Mouse (Mus musculus): ENCODE data around the gene Wnt5b. TPM values are rescaled to one million over a fixed set of nuclear protein-coding genes. Genes with fewer than 3 reads are reported as not detected.

Wnt5b gene
- polyA plus RNA-seq, 2 experiments, result 0.26 to 0.50 TPM

DNA sequence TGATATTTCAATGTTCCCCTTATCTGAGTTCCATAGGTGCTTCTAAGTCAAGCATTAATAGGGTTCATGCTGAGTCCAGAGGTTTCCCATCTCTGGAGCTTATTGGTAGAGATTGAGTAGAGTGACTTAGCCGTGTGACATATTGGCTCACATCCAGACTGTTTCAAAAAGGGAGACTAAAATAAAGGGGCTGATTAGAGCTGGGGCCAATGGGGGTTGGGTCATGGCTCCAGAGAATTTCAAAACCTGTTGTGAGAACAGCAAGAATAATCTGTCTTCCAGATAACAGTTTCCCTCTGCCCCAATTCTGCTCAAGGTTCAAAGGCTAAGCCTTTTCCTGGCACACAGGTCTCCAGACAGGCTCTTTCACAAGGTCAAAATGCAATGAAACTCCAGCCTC lies 134.4 kb downstream of the Wnt5b start:
- H3K27ac ChIP-seq, result no peak overlapping the region
- H3K9ac ChIP-seq (replicated peaks), result no peak overlapping the region
- H3K4me1 ChIP-seq (replicated peaks; ENCODE audit: control insufficient read depth in 2 of 2, insufficient read depth in 2 of 2, low read length in 1 of 2), result no peaks in the 10 kb centered on the region; a peak in 1 of 4 replicates
- no peak for TF ChIP-seq EP300 (IDR thresholded peaks at IDR 0.05; ENCODE audit: low read depth)
- no peak for TF ChIP-seq CTCF (IDR thresholded peaks at IDR 0.05; ENCODE audit: low read depth)
- no peaks in the 10 kb centered on the region for H3K27me3 ChIP-seq (ENCODE audit: control insufficient read depth, insufficient read depth, low read length)
- 31% methylated on average over 1 of the region's 1 CpGs for WGBS (ENCODE audit: insufficient replicate concordance)
- H3K9me3 ChIP-seq (ENCODE audit: control insufficient read depth, low read length), result no peaks in the 10 kb centered on the region
- no peak overlapping the region for H3K4me3 ChIP-seq (ENCODE audit: insufficient read depth in 1 of 2, low read depth in 2 of 2, low read length in 2 of 2)
- H3K4me2 ChIP-seq (ENCODE audit: low read depth), result no peak overlapping the region
- H3K36me3 ChIP-seq (replicated peaks; ENCODE audit: control insufficient read depth, insufficient read depth, low read depth), result no peaks in the 10 kb centered on the region
- peak; percentile 51; the same call in 1 of the 2 replicates for ATAC-seq (ENCODE audit: insufficient read depth)
- no peak for DNase-seq (ENCODE audit: low read depth in 3 of 3, low spot score in 3 of 3)

DNA sequence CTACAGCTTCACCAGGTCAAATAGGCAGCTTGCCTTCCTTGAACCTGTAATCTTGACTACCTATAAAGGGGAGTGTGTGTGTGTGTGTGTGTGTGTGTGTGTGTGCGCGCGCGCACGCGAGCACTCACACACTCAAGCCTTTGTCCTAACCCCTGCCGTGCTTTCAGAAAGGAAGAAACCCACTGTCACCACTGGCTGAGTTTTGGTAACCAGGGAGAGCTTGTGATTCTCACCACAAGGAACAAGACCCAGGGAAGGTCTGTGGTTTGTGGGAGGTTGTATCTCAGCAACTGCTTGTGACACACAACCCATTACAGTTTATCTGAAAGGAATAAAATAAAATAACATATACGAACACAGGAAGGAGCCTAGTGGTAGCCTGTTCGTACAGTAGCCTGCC lies 135.6 kb downstream of the Wnt5b start:
- TF ChIP-seq EP300 (IDR thresholded peaks at IDR 0.05; ENCODE audit: low read depth) (no peak), CTCF (IDR thresholded peaks at IDR 0.05; ENCODE audit: low read depth) (no peak)
- Histone ChIP-seq H3K4me1 (replicated peaks; ENCODE audit: control insufficient read depth in 2 of 2, insufficient read depth in 2 of 2, low read length in 1 of 2) (peaks cover 0 to under 1% of the 10 kb centered on the region in 2 experiments; a peak in 1 of 4 replicates), H3K4me2 (ENCODE audit: low read depth) (no peak overlapping the region), H3K9me3 (ENCODE audit: control insufficient read depth, low read length) (no peaks in the 10 kb centered on the region), H3K27me3 (ENCODE audit: control insufficient read depth, insufficient read depth, low read length) (no peaks in the 10 kb centered on the region), H3K9ac (replicated peaks) (no peak overlapping the region), H3K36me3 (replicated peaks; ENCODE audit: control insufficient read depth, insufficient read depth, low read depth) (no peaks in the 10 kb centered on the region), H3K4me3 (ENCODE audit: insufficient read depth in 1 of 2, low read depth in 2 of 2, low read length in 2 of 2) (no peak overlapping the region), H3K27ac (no peak overlapping the region)
- 42% methylated on average over 9 of the region's 9 CpGs for WGBS (ENCODE audit: insufficient replicate concordance)
- DNase-seq (ENCODE audit: low read depth in 3 of 3, low spot score in 3 of 3), result no peak
- no peak for ATAC-seq (ENCODE audit: insufficient read depth)

DNA sequence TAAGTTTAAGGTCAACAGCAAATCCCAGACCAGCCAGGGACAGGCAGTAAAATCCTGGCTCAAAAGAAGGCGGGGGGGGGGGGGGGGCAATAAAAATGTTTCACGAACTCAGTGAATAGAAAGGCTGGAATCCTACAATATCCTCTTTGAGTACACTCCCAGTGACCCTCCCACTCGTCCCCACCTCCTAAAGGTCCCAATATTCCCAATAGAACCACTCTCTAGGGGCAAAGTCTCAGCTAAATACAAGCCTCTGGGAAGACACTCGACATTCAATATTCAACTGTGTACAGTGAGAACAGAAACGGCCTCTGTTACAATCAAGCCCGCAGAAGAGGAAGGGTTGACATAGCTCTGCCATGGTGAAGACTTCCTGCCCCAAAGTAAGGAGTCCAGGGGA lies 136.3 kb downstream of the Wnt5b start:
- no peaks in the 10 kb centered on the region for H3K36me3 ChIP-seq (replicated peaks; ENCODE audit: control insufficient read depth, insufficient read depth, low read depth)
- H3K27me3 ChIP-seq (ENCODE audit: control insufficient read depth, insufficient read depth, low read length), result no peaks in the 10 kb centered on the region
- H3K4me3 ChIP-seq (ENCODE audit: insufficient read depth in 1 of 2, low read depth in 2 of 2, low read length in 2 of 2), result no peak overlapping the region
- WGBS (ENCODE audit: insufficient replicate concordance), result 24% methylated on average over 6 of the region's 6 CpGs
- no peak overlapping the region for H3K27ac ChIP-seq
- H3K4me2 ChIP-seq (ENCODE audit: low read depth), result no peak overlapping the region
- peaks cover 0 to 5% of the 10 kb centered on the region in 2 experiments; a peak in 2 of 4 replicates for H3K4me1 ChIP-seq (replicated peaks; ENCODE audit: control insufficient read depth in 2 of 2, insufficient read depth in 2 of 2, low read length in 1 of 2)
- H3K9me3 ChIP-seq (ENCODE audit: control insufficient read depth, low read length), result no peaks in the 10 kb centered on the region
- no peak overlapping the region for H3K9ac ChIP-seq (replicated peaks)
- no peak for ATAC-seq (ENCODE audit: insufficient read depth)
- DNase-seq (ENCODE audit: low read depth in 3 of 3, low spot score in 3 of 3), result no peak
- no peak for TF ChIP-seq CTCF (IDR thresholded peaks at IDR 0.05; ENCODE audit: low read depth)
- no peak for TF ChIP-seq EP300 (IDR thresholded peaks at IDR 0.05; ENCODE audit: low read depth)

DNA sequence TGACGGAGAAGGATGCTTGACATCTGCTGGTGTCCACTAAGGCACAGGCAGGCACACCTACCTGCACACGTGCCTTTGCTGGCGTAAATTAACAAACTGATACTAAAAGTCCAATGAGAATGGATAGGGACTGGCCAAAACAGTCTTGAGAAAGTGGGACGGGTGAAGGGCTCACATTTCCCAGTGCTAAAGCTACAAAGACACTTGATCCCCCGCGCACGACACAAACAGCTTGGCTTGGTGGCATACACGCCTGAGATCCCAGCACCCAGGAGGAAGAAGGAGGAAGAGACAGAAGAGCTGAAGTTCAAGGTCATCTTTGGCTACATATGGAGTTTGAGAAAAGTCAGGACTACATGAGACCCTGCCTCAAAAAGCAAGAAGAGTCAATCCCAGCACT lies 137.6 kb downstream of the Wnt5b start:
- DNase-seq (ENCODE audit: low read depth in 3 of 3, low spot score in 3 of 3) (no peak), ATAC-seq (ENCODE audit: insufficient read depth) (no peak)
- Histone ChIP-seq H3K9me3 (ENCODE audit: control insufficient read depth, low read length) (no peaks in the 10 kb centered on the region), H3K4me1 (replicated peaks; ENCODE audit: control insufficient read depth in 2 of 2, insufficient read depth in 2 of 2, low read length in 1 of 2) (peaks cover 0 to 11% of the 10 kb centered on the region in 2 experiments; a peak in 2 of 4 replicates), H3K4me2 (ENCODE audit: low read depth) (no peak overlapping the region), H3K27me3 (ENCODE audit: control insufficient read depth, insufficient read depth, low read length) (no peaks in the 10 kb centered on the region), H3K9ac (replicated peaks) (no peak overlapping the region), H3K36me3 (replicated peaks; ENCODE audit: control insufficient read depth, insufficient read depth, low read depth) (no peaks in the 10 kb centered on the region), H3K4me3 (ENCODE audit: insufficient read depth in 1 of 2, low read depth in 2 of 2, low read length in 2 of 2) (no peak overlapping the region), H3K27ac (no peak overlapping the region)
- TF ChIP-seq CTCF (IDR thresholded peaks at IDR 0.05; ENCODE audit: low read depth) (no peak), EP300 (IDR thresholded peaks at IDR 0.05; ENCODE audit: low read depth) (no peak)
- WGBS (ENCODE audit: insufficient replicate concordance), result 78% methylated on average over 8 of the region's 8 CpGs

DNA sequence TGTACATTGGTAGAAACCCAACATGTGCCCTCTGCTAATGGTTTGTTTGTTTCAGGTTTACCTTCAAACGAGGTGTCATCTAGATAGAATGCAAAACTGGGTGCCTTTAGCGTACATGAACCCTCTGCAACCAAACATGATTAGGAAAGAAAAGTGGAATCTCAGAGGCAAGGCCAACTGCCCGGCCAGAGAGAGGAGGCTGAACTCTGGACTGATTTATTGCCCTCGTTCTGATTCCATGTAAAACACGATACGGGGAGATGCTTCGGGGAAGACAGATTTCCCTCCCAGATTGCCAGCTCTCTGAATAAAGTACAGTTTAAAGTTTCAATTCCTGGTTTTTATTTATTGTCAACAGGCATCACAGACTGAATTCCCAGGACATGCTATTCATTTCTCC lies 138.8 kb downstream of the Wnt5b start:
- no peak for DNase-seq (ENCODE audit: low read depth in 3 of 3, low spot score in 3 of 3)
- Histone ChIP-seq H3K36me3 (replicated peaks; ENCODE audit: control insufficient read depth, insufficient read depth, low read depth) (no peaks in the 10 kb centered on the region), H3K4me2 (ENCODE audit: low read depth) (no peak overlapping the region), H3K27ac (no peak overlapping the region), H3K4me1 (replicated peaks; ENCODE audit: control insufficient read depth in 2 of 2, insufficient read depth in 2 of 2, low read length in 1 of 2) (peaks cover 0 to 11% of the 10 kb centered on the region in 2 experiments; a peak in 2 of 4 replicates), H3K9me3 (ENCODE audit: control insufficient read depth, low read length) (no peaks in the 10 kb centered on the region), H3K4me3 (ENCODE audit: insufficient read depth in 1 of 2, low read depth in 2 of 2, low read length in 2 of 2) (no peak overlapping the region), H3K9ac (replicated peaks) (no peak overlapping the region), H3K27me3 (ENCODE audit: control insufficient read depth, insufficient read depth, low read length) (no peaks in the 10 kb centered on the region)
- TF ChIP-seq CTCF (IDR thresholded peaks at IDR 0.05; ENCODE audit: low read depth) (no peak), EP300 (IDR thresholded peaks at IDR 0.05; ENCODE audit: low read depth) (no peak)
- ATAC-seq (ENCODE audit: insufficient read depth), result no peak
- WGBS (ENCODE audit: insufficient replicate concordance), result 59% methylated on average over 7 of the region's 7 CpGs

Measured in liver, embryonic 14.5 days (tissue).